Mouse (Mus musculus) heart, postnatal 0 days (tissue): Measurements from ENCODE around the gene Zfp609.

Experiments
- CTCF ChIP-seq: IDR thresholded peaks from 2 replicates; pipeline ENCODE4 v1.5.1; 2016; ENCODE audit warnings: antibody characterized with exemption, control low read depth, low read depth
- EP300 ChIP-seq: IDR thresholded peaks from 2 replicates; pipeline ENCODE4 v1.6.1; 2016; ENCODE audit warnings: antibody characterized with exemption, low read depth

GRCm38 (mm10) chr9:65751906-65752305, 75.5 kb downstream of the Zfp609 start:
- no peak for TF ChIP-seq CTCF
- no peak for TF ChIP-seq EP300
